Mouse (Mus musculus) MEL (cell line): ENCODE data around the gene Phospho1. TPM values are rescaled to one million over a fixed set of nuclear protein-coding genes. Genes with fewer than 3 reads are reported as not detected.
A peak's percentile ranks its signal among the peaks of the same experiment; 100 is the strongest.

Source experiments
- DNase-seq: peaks from one replicate; pipeline ENCODE4 v3.0.0; 2011; ENCODE audit warnings: low read depth, low spot score
- H3K27ac ChIP-seq: 2 replicates; pipeline ENCODE4 v1.5.1; 2012; ENCODE audit warnings: low read depth, mild to moderate bottlenecking, control low read depth, low read length, moderate library complexity; ENCODE audit not compliant: control insufficient read depth
- H3K27me3 ChIP-seq, 2 experiments: fragments of 150-350 bp in 1 of 2; sonication (generic) in 1 of 2; 2 replicates each; pipeline ENCODE4 v1.6.1; 2012; ENCODE audit warnings: low read length in 2 of 2, mild to moderate bottlenecking in 2 of 2, improper control_type of control experiment in 1 of 2, moderate library complexity in 1 of 2; ENCODE audit not compliant: insufficient read depth in 2 of 2, control insufficient read depth in 1 of 2
- H3K36me3 ChIP-seq, 2 experiments: 2 replicates each; pipeline ENCODE4 v1.6.1; 2012 to 2014; ENCODE audit warnings: low read length in 2 of 2, improper control_type of control experiment in 1 of 2, inconsistent platforms in 1 of 2, mild to moderate bottlenecking in 1 of 2; ENCODE audit not compliant: insufficient read depth in 2 of 2, control insufficient read depth in 1 of 2
- H3K4me1 ChIP-seq, 2 experiments: fragments of 150-350 bp in 1 of 2; sonication (generic) in 1 of 2; 2 replicates each; pipeline ENCODE4 v1.6.1; 2012; ENCODE audit warnings: low read length in 2 of 2, improper control_type of control experiment in 1 of 2, mild to moderate bottlenecking in 1 of 2; ENCODE audit not compliant: insufficient read depth in 2 of 2, control insufficient read depth in 1 of 2
- H3K4me3 ChIP-seq, 2 experiments: fragments of 150-350 bp in 1 of 2; sonication (generic) in 1 of 2; 2 replicates each; pipeline ENCODE4 v1.5.1; 2012; ENCODE audit warnings: low read depth in 2 of 2, low read length in 2 of 2, mild to moderate bottlenecking in 2 of 2, moderate library complexity in 2 of 2, control low read depth in 1 of 2, improper control_type of control experiment in 1 of 2; ENCODE audit not compliant: control insufficient read depth in 1 of 2, insufficient read depth in 1 of 2
- H3K79me2 ChIP-seq: 2 replicates; pipeline ENCODE4 v1.6.1; 2012; ENCODE audit warnings: mild to moderate bottlenecking, low read length, moderate library complexity; ENCODE audit not compliant: control insufficient read depth, poor library complexity, insufficient read depth
- H3K9ac ChIP-seq: 2 replicates; pipeline ENCODE4 v1.6.1; 2012; ENCODE audit warnings: low read depth, mild to moderate bottlenecking, control low read depth, low read length, moderate library complexity; ENCODE audit not compliant: control insufficient read depth, poor library complexity, severe bottlenecking
- H3K9me3 ChIP-seq: fragments of 150-350 bp; sonication (generic); replicated peaks from 2 replicates; pipeline ENCODE4 v1.6.1; 2012; ENCODE audit warnings: mild to moderate bottlenecking, low read length, improper control_type of control experiment, moderate library complexity; ENCODE audit not compliant: insufficient read depth
- CHD1 ChIP-seq: IDR thresholded peaks from 2 replicates; pipeline ENCODE4 v1.6.1; 2012; ENCODE audit warnings: low read depth, mild to moderate bottlenecking, inconsistent platforms, low read length, improper control_type of control experiment
- CHD2 ChIP-seq: IDR thresholded peaks from 2 replicates; pipeline ENCODE4 v1.6.1; 2011; ENCODE audit warnings: low read length, improper control_type of control experiment
- CTCF ChIP-seq, 3 experiments: IDR thresholded peaks in 2 of 3; conservative IDR thresholded peaks in 1 of 3; 2 replicates each; pipeline ENCODE4 v1.5.1; 2011 to 2012; ENCODE audit warnings: low read length in 3 of 3, low read depth in 2 of 3, mild to moderate bottlenecking in 2 of 3, improper control_type of control experiment in 1 of 3, inconsistent platforms in 1 of 3, mixed read lengths in 1 of 3, moderate library complexity in 1 of 3; ENCODE audit not compliant: control insufficient read depth in 1 of 3, insufficient read depth in 1 of 3, poor library complexity in 1 of 3, severe bottlenecking in 1 of 3
- ELF1 ChIP-seq: IDR thresholded peaks from 2 replicates; pipeline ENCODE4 v1.6.1; 2014; ENCODE audit warnings: low read depth, mild to moderate bottlenecking, inconsistent platforms, low read length, improper control_type of control experiment, moderate library complexity
- EP300 ChIP-seq, 2 experiments: IDR thresholded peaks; 2 replicates each; pipeline ENCODE4 v1.6.1; 2011; ENCODE audit warnings: improper control_type of control experiment in 2 of 2, low read length in 2 of 2, low read depth in 1 of 2, mild to moderate bottlenecking in 1 of 2
- ETS1 ChIP-seq: IDR thresholded peaks from 2 replicates; pipeline ENCODE4 v1.6.1; 2012; ENCODE audit warnings: low read depth, mild to moderate bottlenecking, inconsistent platforms, low read length, improper control_type of control experiment, moderate library complexity
- GABPA ChIP-seq: IDR thresholded peaks from 2 replicates; pipeline ENCODE4 v1.6.1; 2012; ENCODE audit warnings: low read depth, mild to moderate bottlenecking, inconsistent platforms, low read length, improper control_type of control experiment, moderate library complexity
- GATA1 ChIP-seq: IDR thresholded peaks from 2 replicates; pipeline ENCODE4 v1.6.1; 2011; ENCODE audit warnings: low read depth, low read length, improper control_type of control experiment
- HCFC1 ChIP-seq: IDR thresholded peaks from 2 replicates; pipeline ENCODE4 v1.6.1; 2012; ENCODE audit warnings: low read depth, mild to moderate bottlenecking, inconsistent platforms, low read length, improper control_type of control experiment, moderate library complexity
- KAT2A ChIP-seq: conservative IDR thresholded peaks from 2 replicates; pipeline ENCODE4 v1.6.1; 2012; ENCODE audit warnings: low read depth, low read length, improper control_type of control experiment, inconsistent platforms
- MXI1 ChIP-seq: IDR thresholded peaks from 2 replicates; pipeline ENCODE4 v1.6.1; 2011; ENCODE audit warnings: mild to moderate bottlenecking, low read depth, low read length, improper control_type of control experiment
- MYB ChIP-seq: IDR thresholded peaks from 2 replicates; pipeline ENCODE4 v1.6.1; 2011; ENCODE audit warnings: mild to moderate bottlenecking, low read depth, low read length, improper control_type of control experiment
- NELFE ChIP-seq: IDR thresholded peaks from 2 replicates; pipeline ENCODE4 v1.6.1; 2011; ENCODE audit warnings: low read depth, low read length, improper control_type of control experiment
- POLR2AphosphoS2 ChIP-seq: IDR thresholded peaks from 2 replicates; pipeline ENCODE4 v1.6.1; 2011; ENCODE audit warnings: low read length, improper control_type of control experiment
- POLR2AphosphoS5 ChIP-seq: IDR thresholded peaks from 2 replicates; pipeline ENCODE4 v1.6.1; 2012; ENCODE audit warnings: low read depth, borderline replicate concordance, mild to moderate bottlenecking, inconsistent platforms, low read length, moderate library complexity, mixed read lengths
- RCOR1 ChIP-seq: IDR thresholded peaks from 2 replicates; pipeline ENCODE4 v1.6.1; 2012; ENCODE audit warnings: low read depth, mild to moderate bottlenecking, inconsistent platforms, low read length, improper control_type of control experiment
- SIN3A ChIP-seq: IDR thresholded peaks from 2 replicates; pipeline ENCODE4 v1.6.1; 2012; ENCODE audit warnings: low read length, improper control_type of control experiment, inconsistent platforms
- TCF12 ChIP-seq: IDR thresholded peaks from 2 replicates; pipeline ENCODE4 v1.6.1; 2014; ENCODE audit warnings: low read depth, mild to moderate bottlenecking, inconsistent platforms, low read length, improper control_type of control experiment, moderate library complexity
- UBTF ChIP-seq: IDR thresholded peaks from 2 replicates; pipeline ENCODE4 v1.6.1; 2012; ENCODE audit warnings: low read depth, mild to moderate bottlenecking, inconsistent platforms, low read length, improper control_type of control experiment, moderate library complexity, borderline replicate concordance; ENCODE audit not compliant: insufficient read depth
- USF2 ChIP-seq, 2 experiments: IDR thresholded peaks; 2 replicates each; pipeline ENCODE4 v1.6.1; 2011 to 2012; ENCODE audit warnings: improper control_type of control experiment in 2 of 2, low read length in 2 of 2, borderline replicate concordance in 1 of 2, inconsistent platforms in 1 of 2, low read depth in 1 of 2, mild to moderate bottlenecking in 1 of 2; ENCODE audit not compliant: insufficient read depth in 1 of 2
- ZKSCAN1 ChIP-seq: IDR thresholded peaks from 2 replicates; pipeline ENCODE4 v1.6.1; 2012; ENCODE audit warnings: low read depth, mild to moderate bottlenecking, inconsistent platforms, low read length, improper control_type of control experiment, moderate library complexity
- ZMIZ1 ChIP-seq: IDR thresholded peaks from 2 replicates; pipeline ENCODE4 v1.6.1; 2012; ENCODE audit warnings: low read depth, mild to moderate bottlenecking, inconsistent platforms, low read length, improper control_type of control experiment, moderate library complexity
- ZNF384 ChIP-seq: IDR thresholded peaks from 2 replicates; pipeline ENCODE4 v1.6.1; 2012; ENCODE audit warnings: low read depth, mild to moderate bottlenecking, inconsistent platforms, low read length, improper control_type of control experiment
- polyA plus RNA-seq, 2 experiments: library from polyadenylated mRNA; stranded (reverse) in 1 of 2; unstranded in 1 of 2; fragments of >175 nt in 1 of 2; fragments of >200 nt in 1 of 2; gene quantifications; 2 replicates each; pipeline versions ENCODE4 v1.2.1 to v1.2.4; 2012; ENCODE audit warnings: low replicate concordance in 2 of 2, low read depth in 1 of 2; ENCODE audit not compliant: insufficient read length in 2 of 2, insufficient read depth in 1 of 2, missing spikeins in 1 of 2
- total RNA-seq: library from RNA; depleted of rRNA; stranded (reverse); fragments of 300-350 nt; gene quantifications from 2 replicates; pipeline ENCODE4 v1.2.3, GENCODE M21; 2012

Gene Phospho1
- total and polyA plus RNA-seq, 3 experiments: 15.4 to 76.0 TPM; not detected in 1

DNA sequence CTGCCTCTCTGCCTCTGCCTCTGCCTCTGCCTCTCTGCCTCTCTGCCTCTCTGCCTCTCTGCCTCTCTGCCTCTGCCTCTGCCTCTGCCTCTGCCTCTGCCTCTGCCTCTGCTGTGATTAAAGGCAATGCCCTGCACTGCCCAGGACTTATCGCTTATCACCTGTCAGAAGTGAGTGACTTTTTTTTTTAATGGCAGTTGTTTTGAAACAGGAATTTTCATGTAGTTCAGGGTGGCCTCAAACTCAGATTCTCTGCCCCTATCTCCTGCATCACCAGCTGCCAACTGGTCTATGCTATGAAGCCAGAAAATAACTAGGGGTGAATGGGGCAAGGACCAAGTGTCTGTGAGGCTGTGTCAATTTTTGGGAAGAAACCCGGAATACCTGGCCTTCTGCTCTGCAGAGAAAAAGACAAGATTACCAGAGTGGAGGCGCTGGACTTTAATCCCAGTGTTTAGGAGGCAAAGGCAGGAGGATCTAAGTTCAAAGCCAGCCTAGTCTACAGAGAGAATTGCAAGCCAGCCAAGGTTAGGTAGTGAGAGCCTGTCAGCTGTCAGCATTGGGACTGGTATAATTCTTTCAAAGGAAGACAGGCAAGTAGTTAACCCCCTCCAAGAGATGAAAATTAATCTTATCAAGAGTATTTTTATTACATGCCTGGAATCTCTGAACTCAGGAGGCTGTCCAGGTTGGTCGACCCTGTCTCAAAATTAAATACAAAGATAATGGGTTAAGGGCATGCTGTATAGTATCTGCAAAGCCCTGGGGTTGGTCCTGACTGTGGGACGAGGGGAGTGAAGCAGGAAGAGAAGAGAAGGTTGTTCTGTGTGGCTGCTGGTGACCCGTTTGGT lies 2.2 kb downstream of the Phospho1 start:
- TF ChIP-seq GATA1 (peak; percentile 53; the same call in 1 of the 2 replicates), NELFE (no peak; the same call in 1 of the 2 replicates), EP300 (IDR thresholded peaks at IDR 0.05; ENCODE audit: low read depth in 1 of 2, low read length in 2 of 2) (peak; percentile 22 to 40; a peak in 3 of 4 replicates), GABPA (no peak), HCFC1 (no peak), KAT2A (no peak), POLR2AphosphoS5 (no peak), ZKSCAN1 (no peak), ETS1 (peak; percentile 28; the same call in 1 of the 2 replicates), MYB (no peak), USF2 (IDR thresholded peaks at IDR 0.05; ENCODE audit: borderline replicate concordance in 1 of 2, insufficient read depth in 1 of 2, low read depth in 1 of 2, low read length in 2 of 2) (no peak), POLR2AphosphoS2 (no peak), UBTF (no peak), CHD2 (no peak), CTCF (IDR thresholded peaks at IDR 0.05 in 2 of 3, conservative IDR thresholded peaks at IDR 0.05 in 1 of 3; ENCODE audit: control insufficient read depth in 1 of 3, insufficient read depth in 1 of 3, low read depth in 2 of 3, low read length in 3 of 3, poor library complexity in 1 of 3, severe bottlenecking in 1 of 3) (no peak), SIN3A (no peak; the same call in 1 of the 2 replicates), RCOR1 (0 out of 2 replicates have a peak, but pooled peaks have one; percentile 21), CHD1 (no peak), ZNF384 (peak; percentile 85), TCF12 (0 out of 2 replicates have a peak, but pooled peaks have one; percentile 30), MXI1 (0 out of 2 replicates have a peak, but pooled peaks have one; percentile 20), ZMIZ1 (no peak), ELF1 (no peak)
- TF ChIP-seq, all 39 proteins: peak for 7
- peak overlapping the region; percentile 4; the same call in 1 of the 2 replicates for H3K9ac ChIP-seq
- peak overlapping the region; percentile 8 for H3K27ac ChIP-seq
- H3K4me1 ChIP-seq: peaks cover 29 to 44% of the 10 kb centered on the region in 2 experiments
- peaks cover 0 to 32% of the 10 kb centered on the region in 2 experiments; a peak in 2 of 4 replicates for H3K36me3 ChIP-seq
- H3K9me3 ChIP-seq: no peaks in the 10 kb centered on the region
- peaks cover 5% of the 10 kb centered on the region; the same call in 1 of the 2 replicates for H3K79me2 ChIP-seq
- H3K27me3 ChIP-seq: no peaks in the 10 kb centered on the region
- peak; percentile 50 for DNase-seq
- H3K4me3 ChIP-seq: no peak overlapping the region
